Mouse (Mus musculus): ENCODE measurements around the gene Rab3c. TPM values are rescaled to one million over a fixed set of nuclear protein-coding genes. Genes with fewer than 3 reads are reported as not detected.

Rab3c gene
- polyA plus RNA-seq, 1 experiment from 2014 or later = 3.0 TPM

- no peak for TF ChIP-seq CTCF (IDR thresholded peaks at IDR 0.05; ENCODE audit: low read depth)
- WGBS = 11% methylated on average over 6 of the region's 6 CpGs
- H3K27me3 ChIP-seq (replicated peaks; ENCODE audit: control insufficient read depth, insufficient read depth, low read length) = no peaks in the 10 kb centered on the region
- H3K4me3 ChIP-seq (ENCODE audit: low read depth, low read length) = no peak overlapping the region
- no peaks in the 10 kb centered on the region for H3K4me1 ChIP-seq (replicated peaks; ENCODE audit: control insufficient read depth, insufficient read depth, low read length)
- ATAC-seq = no peak
- H3K4me2 ChIP-seq (replicated peaks; ENCODE audit: low read depth) = no peak overlapping the region
- no peaks in the 10 kb centered on the region for H3K36me3 ChIP-seq (ENCODE audit: control insufficient read depth, insufficient read depth)
- H3K9me3 ChIP-seq (ENCODE audit: control insufficient read depth) = no peaks in the 10 kb centered on the region
- no peak overlapping the region for H3K27ac ChIP-seq (ENCODE audit: low read depth, low read length)
- H3K9ac ChIP-seq (ENCODE audit: low read depth, low read length) = no peak overlapping the region
Measured at GRCm38 (mm10) chr13:110031886-110032285, 248.9 kb downstream of the Rab3c start.

GRCm38 (mm10) chr13:110031061-110031460 lies 249.7 kb downstream of the Rab3c start:
- WGBS = 79% methylated on average over 8 of the region's 8 CpGs
- no peak for TF ChIP-seq CTCF (IDR thresholded peaks at IDR 0.05; ENCODE audit: low read depth)
- no peak for ATAC-seq

GRCm38 (mm10) chr13:110024381-110025161 lies 256.2 kb downstream of the Rab3c start:
- H3K4me2 ChIP-seq (replicated peaks; ENCODE audit: low read depth) = no peak overlapping the region
- no peak for ATAC-seq
- TF ChIP-seq CTCF (IDR thresholded peaks at IDR 0.05; ENCODE audit: low read depth) = no peak
- no peaks in the 10 kb centered on the region for H3K36me3 ChIP-seq (ENCODE audit: control insufficient read depth, insufficient read depth)
- H3K9ac ChIP-seq (ENCODE audit: low read depth, low read length) = no peak overlapping the region
- H3K4me1 ChIP-seq (replicated peaks; ENCODE audit: control insufficient read depth, insufficient read depth, low read length) = no peaks in the 10 kb centered on the region
- no peaks in the 10 kb centered on the region for H3K27me3 ChIP-seq (replicated peaks; ENCODE audit: control insufficient read depth, insufficient read depth, low read length)
- no peaks in the 10 kb centered on the region for H3K9me3 ChIP-seq (ENCODE audit: control insufficient read depth)
- H3K27ac ChIP-seq (ENCODE audit: low read depth, low read length) = no peak overlapping the region
- no peak overlapping the region for H3K4me3 ChIP-seq (ENCODE audit: low read depth, low read length)
- 86% methylated on average over 10 of the region's 10 CpGs for WGBS

More at GRCm38 (mm10) chr13:110031061-110031460, 249.7 kb downstream of the Rab3c start:
- Histone ChIP-seq H3K27me3 (replicated peaks; ENCODE audit: control insufficient read depth, insufficient read depth, low read length) (no peaks in the 10 kb centered on the region), H3K27ac (ENCODE audit: low read depth, low read length) (no peak overlapping the region), H3K4me3 (ENCODE audit: low read depth, low read length) (no peak overlapping the region), H3K4me1 (replicated peaks; ENCODE audit: control insufficient read depth, insufficient read depth, low read length) (no peaks in the 10 kb centered on the region), H3K9ac (ENCODE audit: low read depth, low read length) (no peak overlapping the region), H3K9me3 (ENCODE audit: control insufficient read depth) (no peaks in the 10 kb centered on the region), H3K36me3 (ENCODE audit: control insufficient read depth, insufficient read depth) (no peaks in the 10 kb centered on the region), H3K4me2 (replicated peaks; ENCODE audit: low read depth) (no peak overlapping the region)

GRCm38 (mm10) chr13:110023031-110023430 lies 257.8 kb downstream of the Rab3c start:
- Histone ChIP-seq H3K9ac (ENCODE audit: low read depth, low read length) (no peak overlapping the region), H3K4me2 (replicated peaks; ENCODE audit: low read depth) (no peak overlapping the region), H3K36me3 (ENCODE audit: control insufficient read depth, insufficient read depth) (no peaks in the 10 kb centered on the region), H3K27me3 (replicated peaks; ENCODE audit: control insufficient read depth, insufficient read depth, low read length) (0 out of 2 replicates have a peak, but pooled peaks cover 4% of the 10 kb centered on the region), H3K4me3 (ENCODE audit: low read depth, low read length) (no peak overlapping the region), H3K9me3 (ENCODE audit: control insufficient read depth) (no peaks in the 10 kb centered on the region), H3K4me1 (replicated peaks; ENCODE audit: control insufficient read depth, insufficient read depth, low read length) (peaks cover 9% of the 10 kb centered on the region), H3K27ac (ENCODE audit: low read depth, low read length) (no peak overlapping the region)
- WGBS = 79% methylated on average over 5 of the region's 5 CpGs
- TF ChIP-seq CTCF (IDR thresholded peaks at IDR 0.05; ENCODE audit: low read depth) = peak; percentile 77
- ATAC-seq = no peak

- WGBS = 56% methylated on average over 9 of the region's 9 CpGs
- H3K36me3 ChIP-seq (ENCODE audit: control insufficient read depth, insufficient read depth) = no peaks in the 10 kb centered on the region
- no peak overlapping the region for H3K4me3 ChIP-seq (ENCODE audit: low read depth, low read length)
- peaks cover 9% of the 10 kb centered on the region for H3K4me1 ChIP-seq (replicated peaks; ENCODE audit: control insufficient read depth, insufficient read depth, low read length)
- no peak overlapping the region for H3K4me2 ChIP-seq (replicated peaks; ENCODE audit: low read depth)
- 0 out of 2 replicates have a peak, but pooled peaks cover 12% of the 10 kb centered on the region for H3K27me3 ChIP-seq (replicated peaks; ENCODE audit: control insufficient read depth, insufficient read depth, low read length)
- no peak overlapping the region for H3K9ac ChIP-seq (ENCODE audit: low read depth, low read length)
- TF ChIP-seq CTCF (IDR thresholded peaks at IDR 0.05; ENCODE audit: low read depth) = no peak
- H3K9me3 ChIP-seq (ENCODE audit: control insufficient read depth) = no peaks in the 10 kb centered on the region
- ATAC-seq = no peak
- H3K27ac ChIP-seq (ENCODE audit: low read depth, low read length) = no peak overlapping the region
Measured at GRCm38 (mm10) chr13:110019774-110020173, 261.0 kb downstream of the Rab3c start.

- 0 out of 2 replicates have a peak, but pooled peaks have one; percentile 13 for ATAC-seq
- no peak overlapping the region for H3K27ac ChIP-seq (ENCODE audit: low read depth, low read length)
- 0 out of 2 replicates have a peak, but pooled peaks cover 12% of the 10 kb centered on the region for H3K27me3 ChIP-seq (replicated peaks; ENCODE audit: control insufficient read depth, insufficient read depth, low read length)
- no peaks in the 10 kb centered on the region for H3K9me3 ChIP-seq (ENCODE audit: control insufficient read depth)
- no peak overlapping the region for H3K9ac ChIP-seq (ENCODE audit: low read depth, low read length)
- peak overlapping the region; percentile 79 for H3K4me2 ChIP-seq (replicated peaks; ENCODE audit: low read depth)
- TF ChIP-seq CTCF (IDR thresholded peaks at IDR 0.05; ENCODE audit: low read depth) = no peak
- H3K4me3 ChIP-seq (ENCODE audit: low read depth, low read length) = peak overlapping the region; percentile 41
- WGBS = 2% methylated on average over 20 of the region's 20 CpGs
- H3K4me1 ChIP-seq (replicated peaks; ENCODE audit: control insufficient read depth, insufficient read depth, low read length) = peaks cover 9% of the 10 kb centered on the region
- no peaks in the 10 kb centered on the region for H3K36me3 ChIP-seq (ENCODE audit: control insufficient read depth, insufficient read depth)
Measured at GRCm38 (mm10) chr13:110018941-110019743, 261.7 kb downstream of the Rab3c start.
